Mouse (Mus musculus) spleen, postnatal 4 days (tissue): ENCODE data around the gene Slc46a2.

Experiments used
- DNase-seq, 2 experiments: peaks; one replicate each; pipeline ENCODE4 v3.0.0; 2022; ENCODE audit warnings: low spot score in 2 of 2

Gene Slc46a2

GRCm38 (mm10) chr4:59891723-59892416 lies 23.0 kb downstream of the Slc46a2 start:
- DNase-seq = no peak

GRCm38 (mm10) chr4:59890086-59890600 lies 24.7 kb downstream of the Slc46a2 start:
- DNase-seq = no peak

GRCm38 (mm10) chr4:59888014-59888413 lies 26.8 kb downstream of the Slc46a2 start:
- DNase-seq = no peak

DNA sequence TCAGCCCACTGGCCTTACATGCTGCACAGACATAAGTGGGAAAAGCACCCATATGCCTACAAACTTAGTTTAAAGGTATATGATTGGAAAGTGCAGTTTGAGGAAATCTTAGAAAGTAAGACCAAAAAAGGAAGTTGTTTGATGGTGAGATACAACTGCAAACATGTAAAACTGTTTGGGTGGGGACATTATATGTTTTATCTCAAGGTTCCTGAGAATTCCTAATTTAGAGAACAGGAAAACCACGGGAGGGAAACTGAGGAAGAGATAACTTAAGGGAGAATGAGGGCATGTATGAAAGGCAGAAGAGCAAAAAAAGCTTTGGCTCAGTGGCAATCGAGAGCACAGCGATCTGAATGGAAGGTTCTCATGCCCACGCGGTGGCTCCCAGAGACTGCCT lies 27.8 kb downstream of the Slc46a2 start:
- no peak for DNase-seq

GRCm38 (mm10) chr4:59886281-59886680 lies 28.6 kb downstream of the Slc46a2 start:
- no peak for DNase-seq

DNA sequence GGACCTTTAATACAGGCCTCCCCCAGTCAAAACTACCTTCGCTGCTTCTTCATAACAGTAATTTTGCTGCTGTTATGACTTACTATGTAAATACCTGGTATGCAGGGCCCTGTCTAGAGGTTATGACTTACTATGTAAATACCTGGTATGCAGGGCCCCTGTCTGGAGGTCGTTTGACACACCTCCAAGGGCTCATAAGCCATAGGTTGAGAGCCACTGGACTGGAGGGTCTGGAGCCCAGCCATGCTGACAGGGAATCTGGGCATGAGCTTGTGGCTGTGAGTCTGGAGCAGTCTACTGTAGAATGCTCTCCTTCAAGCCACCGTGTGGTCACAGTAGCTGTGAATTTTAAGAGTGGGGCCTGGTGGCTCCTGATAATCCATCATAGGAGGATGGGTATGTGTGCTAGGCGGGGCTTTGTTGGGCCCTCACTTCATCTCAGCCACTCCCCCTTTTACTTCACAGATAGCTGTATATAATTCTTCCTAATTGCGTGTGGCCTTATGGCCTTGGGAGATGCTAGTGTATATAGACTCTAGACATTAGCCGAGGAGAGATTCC lies 30.6 kb downstream of the Slc46a2 start:
- no peak for DNase-seq

GRCm38 (mm10) chr4:59881210-59881609 lies 33.6 kb downstream of the Slc46a2 start:
- DNase-seq = no peak

GRCm38 (mm10) chr4:59880725-59881124 lies 34.1 kb downstream of the Slc46a2 start:
- no peak for DNase-seq

DNA sequence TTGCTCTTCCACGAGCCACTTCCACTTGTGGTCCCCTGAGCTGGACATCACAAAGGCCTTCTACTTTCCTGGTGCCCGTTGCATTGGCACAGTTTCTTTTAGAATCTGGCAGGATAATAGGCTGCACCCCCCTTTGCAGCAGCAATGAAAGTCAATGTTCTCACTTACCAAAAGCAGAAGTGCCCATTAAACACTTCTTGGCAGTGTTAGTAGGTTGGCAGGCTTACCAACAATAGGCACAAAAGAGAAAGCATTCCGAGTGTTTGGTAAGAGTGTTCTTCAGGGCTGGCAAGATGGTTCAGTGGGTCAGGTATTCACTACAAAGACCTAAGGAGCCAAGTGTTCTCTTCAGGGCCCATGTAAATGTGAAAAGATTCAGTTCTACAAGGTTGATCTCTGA lies 35.4 kb downstream of the Slc46a2 start:
- no peak for DNase-seq

GRCm38 (mm10) chr4:59878595-59878994 lies 36.3 kb downstream of the Slc46a2 start:
- DNase-seq = no peak

GRCm38 (mm10) chr4:59877025-59877424 lies 37.8 kb downstream of the Slc46a2 start:
- no peak for DNase-seq

GRCm38 (mm10) chr4:59876570-59876969 lies 38.3 kb downstream of the Slc46a2 start:
- DNase-seq = no peak

DNA sequence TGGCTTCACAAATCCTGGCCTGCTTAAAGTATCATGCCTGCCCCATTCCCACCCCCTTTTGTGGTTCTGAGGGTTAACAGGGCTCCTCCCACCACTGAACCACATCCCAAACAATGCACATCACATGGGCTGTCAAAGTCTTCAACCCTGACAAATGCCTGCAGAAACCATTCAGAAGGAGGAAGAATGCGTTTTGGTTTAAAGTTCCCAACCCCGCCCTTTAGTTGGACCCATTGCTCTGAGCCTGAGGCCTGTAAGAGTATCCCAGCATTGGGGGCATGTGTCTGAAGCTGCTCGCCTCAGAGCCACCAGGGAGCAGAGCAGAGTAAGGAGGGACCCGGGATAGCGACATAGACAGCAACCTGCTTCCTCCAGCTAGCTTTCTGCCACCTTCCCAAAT lies 41.0 kb downstream of the Slc46a2 start:
- no peak for DNase-seq

DNA sequence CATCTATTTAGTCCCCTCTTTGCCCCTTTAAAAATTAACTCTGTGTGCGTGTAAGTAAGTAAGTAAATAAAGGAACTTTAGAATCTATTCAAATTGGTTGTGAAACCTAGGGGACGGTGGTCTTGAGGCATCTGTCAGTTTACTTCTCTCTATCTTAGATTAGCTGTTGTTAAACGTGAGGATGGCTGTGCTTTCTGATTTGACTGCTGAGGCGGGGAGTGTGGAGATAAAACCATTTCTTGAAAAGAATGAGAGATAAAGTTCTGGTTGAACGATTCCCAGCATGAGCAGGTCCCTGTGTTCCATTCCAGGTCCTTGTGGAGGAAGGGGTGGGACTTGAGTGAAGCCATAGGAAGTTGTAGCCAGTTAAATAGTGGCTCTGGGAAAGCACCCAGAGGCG lies 41.6 kb downstream of the Slc46a2 start:
- no peak for DNase-seq

- DNase-seq = peak; percentile 73 to 87
Measured at GRCm38 (mm10) chr4:59870859-59871591, 43.8 kb downstream of the Slc46a2 start.

DNA sequence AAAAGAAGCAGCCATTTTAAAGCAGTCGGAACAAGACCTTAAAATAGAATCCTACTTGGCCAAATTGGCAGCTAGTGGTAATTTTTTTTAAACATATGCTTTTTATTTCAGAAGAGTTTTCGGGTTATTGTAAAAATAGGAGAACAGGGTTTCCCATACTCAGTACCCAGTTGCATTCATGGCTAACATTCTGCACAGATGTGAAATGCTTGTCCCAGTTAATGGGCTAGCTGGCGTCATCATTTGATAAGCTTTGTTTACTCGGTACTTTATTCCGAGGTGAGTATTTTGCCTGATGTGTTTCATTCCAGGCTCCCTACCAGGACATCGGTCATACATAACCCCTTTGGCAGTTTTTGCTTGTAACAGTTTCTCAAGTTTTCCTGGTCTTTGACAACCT lies 44.4 kb downstream of the Slc46a2 start:
- no peak for DNase-seq

DNA sequence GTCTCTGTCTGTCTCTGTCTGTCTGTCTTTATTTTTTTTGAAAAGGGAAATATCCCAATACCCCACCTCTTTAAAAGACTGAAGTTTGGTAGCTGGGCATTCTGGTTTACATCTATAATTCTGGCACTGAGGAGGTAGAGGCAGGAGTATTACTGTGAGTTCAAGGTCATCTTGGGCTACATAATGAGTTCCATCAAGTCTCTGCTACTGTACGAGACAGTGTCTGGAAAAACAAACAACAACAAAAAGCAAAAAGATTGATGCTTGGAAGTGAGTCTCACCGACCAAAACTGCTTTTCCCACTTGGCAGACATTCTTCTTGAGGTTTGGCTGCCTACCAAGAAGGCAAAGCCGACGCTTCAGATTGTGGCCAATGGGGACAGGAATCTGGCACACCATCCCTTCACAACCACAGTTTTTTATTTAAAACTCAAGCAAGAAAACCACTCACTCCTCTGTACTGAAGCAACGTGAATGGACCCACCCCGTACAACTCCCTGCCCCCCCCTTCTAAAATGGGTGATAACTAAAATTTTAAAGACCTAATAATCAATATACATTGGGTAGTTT lies 45.3 kb downstream of the Slc46a2 start:
- DNase-seq = no peak

GRCm38 (mm10) chr4:59868086-59868485 lies 46.8 kb downstream of the Slc46a2 start:
- no peak for DNase-seq

GRCm38 (mm10) chr4:59863869-59864268 lies 51.0 kb downstream of the Slc46a2 start:
- DNase-seq = no peak

- DNase-seq = no peak
Measured at GRCm38 (mm10) chr4:59862335-59862734, 52.5 kb downstream of the Slc46a2 start.

DNA sequence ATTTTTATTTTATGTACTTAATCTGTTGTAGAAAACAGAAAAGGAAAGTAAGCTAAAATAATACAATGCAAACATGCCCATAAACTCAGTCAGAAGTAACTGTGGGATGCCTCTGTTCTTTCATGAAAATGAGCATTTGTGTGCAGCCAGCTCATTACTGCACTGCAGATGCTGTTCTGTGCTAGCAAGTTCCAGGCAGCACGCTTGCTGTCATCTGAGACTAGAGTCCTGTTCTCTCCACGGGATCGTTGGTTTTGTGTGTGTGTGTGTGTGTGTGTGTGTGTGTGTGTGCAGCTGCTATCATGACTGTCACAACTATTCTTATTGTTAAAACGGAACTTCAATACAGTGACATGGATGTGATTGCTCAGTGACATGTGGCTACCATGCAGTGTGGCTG lies 53.0 kb downstream of the Slc46a2 start:
- no peak for DNase-seq

DNA sequence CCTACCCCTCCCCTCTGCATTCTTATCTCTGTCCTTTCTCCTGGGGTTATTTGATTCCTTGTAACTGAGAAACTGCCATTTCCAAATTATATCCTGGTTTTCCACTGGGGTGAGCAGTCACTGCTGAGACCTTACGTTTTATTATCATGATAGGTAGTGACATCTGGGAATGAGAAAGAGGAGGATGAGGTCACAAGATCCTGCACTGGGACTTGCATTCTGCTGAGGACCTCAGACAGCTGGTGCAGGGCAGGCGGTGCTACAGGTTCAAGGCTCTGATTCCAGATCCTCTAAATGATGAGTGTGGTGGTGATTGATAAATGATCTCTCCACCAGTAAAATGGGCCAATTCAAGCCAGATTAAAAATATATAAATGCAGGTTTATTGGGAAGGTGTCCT lies 54.4 kb downstream of the Slc46a2 start:
- no peak for DNase-seq
